10 mouse cellular contexts compared by ENCODE assay signal in the genomic region with DNA sequence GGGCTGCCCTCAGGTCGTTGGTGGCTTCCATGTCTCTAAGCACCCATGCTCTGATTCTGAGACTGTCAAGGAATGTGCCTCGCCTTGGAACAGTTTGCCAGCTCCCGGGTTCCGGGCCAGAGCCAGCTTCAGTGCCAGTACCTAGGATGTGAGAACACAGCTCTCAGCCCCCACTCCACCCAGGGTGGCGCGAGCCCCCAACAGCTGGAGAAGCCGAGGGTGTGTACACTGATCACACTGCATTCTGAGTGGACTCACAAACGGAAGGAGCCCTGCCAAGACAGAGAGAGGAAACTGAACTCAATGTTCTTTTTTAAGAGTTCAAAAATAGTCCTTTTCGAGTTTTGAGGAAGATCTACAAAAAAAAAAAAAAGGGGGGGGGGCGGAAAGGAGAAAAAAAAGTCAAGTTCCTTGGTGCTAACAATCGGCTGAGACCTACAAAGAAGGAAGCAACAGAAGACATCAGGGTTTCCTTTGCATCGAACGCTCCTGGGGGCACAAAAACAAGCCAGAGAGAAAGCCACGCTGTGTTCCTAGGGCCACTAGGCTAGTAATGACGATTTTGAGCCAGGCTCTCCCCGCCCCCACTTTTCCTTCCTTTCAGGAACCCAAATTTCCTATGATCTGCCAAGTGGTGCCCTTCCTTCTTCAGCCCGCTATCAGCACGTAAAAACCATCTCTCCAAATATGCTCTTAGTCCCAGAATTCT. TPM values are rescaled to one million over a fixed set of nuclear protein-coding genes. Genes with fewer than 3 reads are reported as not detected.
A peak's percentile ranks its signal among the peaks of the same experiment; 100 is the strongest.
DNase-seq lines count a peak whose midpoint lies in the region; ATAC-seq lines count a peak whose summit lies in the region.
"Had no signal": no experiment of that assay in that cellular context is flagged by ENCODE, and none has a peak within 500 bp of the region (broad histone marks: within the 10 kb centered on the region; RNA-seq: fewer than 3 reads in every experiment).

No protein-coding gene starts in this region.

- H3K27me3 ChIP-seq in midbrain, embryonic 13.5 days, result no peaks in the 10 kb centered on the region
- H3K27me3 ChIP-seq: forebrain, embryonic 13.5 days had no signal

- 86% methylated on average over 18 of the region's 18 CpGs for WGBS in midbrain, embryonic 13.5 days

- no peak overlapping the region for H3K27ac ChIP-seq in midbrain, embryonic 13.5 days
- H3K27ac ChIP-seq: forebrain, embryonic 13.5 days; liver, embryonic 14.5 days had no signal

- peaks cover 16% of the 10 kb centered on the region for H3K4me1 ChIP-seq in midbrain, embryonic 13.5 days (replicated peaks)
- H3K4me1 ChIP-seq: forebrain, embryonic 13.5 days had no signal

- no peak overlapping the region for H3K4me2 ChIP-seq in midbrain, embryonic 13.5 days (replicated peaks)
- H3K4me2 ChIP-seq: forebrain, embryonic 13.5 days had no signal

- no peak for ATAC-seq in midbrain, embryonic 13.5 days
- ATAC-seq: forebrain, embryonic 13.5 days had no signal

- no peaks in the 10 kb centered on the region for H3K9me3 ChIP-seq in midbrain, embryonic 13.5 days
- H3K9me3 ChIP-seq: forebrain, embryonic 13.5 days had no signal

- peak; percentile 33 for DNase-seq in cerebellum, adult 8-10 months
- DNase-seq in cerebellum, postnatal 25 days, result no peak
- DNase-seq in urinary bladder, postnatal 14 days (ENCODE audit: low spot score), result peak; percentile 21
- DNase-seq in urinary bladder, adult 18-20 months (ENCODE audit: low spot score in 2 of 2), result no peak
- DNase-seq in kidney, postnatal 14 days, result peak; percentile 39
- peak; percentile 42 for DNase-seq in testis, postnatal 14 days (ENCODE audit: low spot score)
- DNase-seq in thymus, postnatal 25 days, result no peak

- no peaks in the 10 kb centered on the region for H3K36me3 ChIP-seq in midbrain, embryonic 13.5 days

- H3K4me3 ChIP-seq in midbrain, embryonic 13.5 days (replicated peaks), result no peak overlapping the region
- H3K4me3 ChIP-seq: forebrain, embryonic 13.5 days had no signal

- H3K9ac ChIP-seq in midbrain, embryonic 13.5 days (replicated peaks), result no peak overlapping the region
- H3K9ac ChIP-seq: forebrain, embryonic 13.5 days; liver, embryonic 14.5 days had no signal

RNA-seq across cellular contexts. Expression of a gene that starts 48.1 kb away (rescaled TPM):
- polyA plus RNA-seq in midbrain, embryonic 13.5 days (2015; fragmentation: Nextera tagmentation; extraction: Ambion mirVana), result 0.39 and 0.76 TPM in 2 replicates

RNA-seq across cellular contexts. Expression of a gene that starts 51.5 kb away (rescaled TPM):
- polyA plus RNA-seq in midbrain, embryonic 13.5 days (2015; fragmentation: Nextera tagmentation; extraction: Ambion mirVana), result 97.4 and 98.3 TPM in 2 replicates

RNA-seq across cellular contexts. Expression of a gene that starts 51.6 kb away (rescaled TPM):
- 44.1 and 47.4 TPM in 2 replicates for polyA plus RNA-seq in midbrain, embryonic 13.5 days (2015; fragmentation: Nextera tagmentation; extraction: Ambion mirVana)

Comparison
In these comparisons a context has a peak if more than half of its experiments do, and no peak if none do; other contexts are left out.
1. DNase-seq: peak in cerebellum, adult 8-10 months (single experiment), urinary bladder, postnatal 14 days (single experiment), kidney, postnatal 14 days (single experiment) and testis, postnatal 14 days (single experiment); none in cerebellum, postnatal 25 days (0 of 2), urinary bladder, adult 18-20 months (0 of 2) and thymus, postnatal 25 days (single experiment).